Mouse (Mus musculus) heart, embryonic 14.5 days (tissue): ENCODE data around the gene Acp6. TPM values are rescaled to one million over a fixed set of nuclear protein-coding genes. Genes with fewer than 3 reads are reported as not detected.
"Not testable (repeated sequence)": the region's sequence is repeated elsewhere in the genome, so short reads cannot be mapped to it uniquely, and the experiment has no call there.

Experiments
- ATAC-seq: fragments of 200-750 bp; cut with Nextera tagmentation; 2 replicates; pipeline ENCODE4 v1.8.0; 2017; ENCODE audit warnings: low read depth, moderate TSS enrichment; ENCODE audit not compliant: insufficient number of reproducible peaks, insufficient read depth, low FRiP score
- H3K27ac ChIP-seq, 2 experiments: fragments of 200-500 bp in 1 of 2; fragments of 300-500 bp in 1 of 2; sonication (generic) in 1 of 2; replicated peaks in 1 of 2; 2 replicates each; pipeline ENCODE4 v1.5.1; 2012 to 2014; ENCODE audit warnings: low read depth in 2 of 2, low read length in 2 of 2, control low read depth in 1 of 2, mild to moderate bottlenecking in 1 of 2, mixed read lengths in 1 of 2; ENCODE audit not compliant: control insufficient read depth in 1 of 2, insufficient read depth in 1 of 2
- H3K27me3 ChIP-seq: fragments of 300-500 bp; sonication (generic); 2 replicates; pipeline ENCODE4 v1.6.1; 2014; ENCODE audit warnings: mild to moderate bottlenecking, low read length, control low read depth; ENCODE audit not compliant: control insufficient read depth, insufficient read depth
- H3K36me3 ChIP-seq: fragments of 300-500 bp; sonication (generic); 2 replicates; pipeline ENCODE4 v1.6.1; 2014; ENCODE audit warnings: mild to moderate bottlenecking, control low read depth, low read length, mixed read lengths; ENCODE audit not compliant: control insufficient read depth, insufficient read depth
- H3K4me1 ChIP-seq, 2 experiments: fragments of 200-500 bp in 1 of 2; fragments of 300-500 bp in 1 of 2; sonication (generic) in 1 of 2; 2 replicates each; pipeline ENCODE4 v1.6.1; 2012 to 2014; ENCODE audit warnings: low read length in 2 of 2, control low read depth in 1 of 2, mixed read lengths in 1 of 2; ENCODE audit not compliant: control insufficient read depth in 2 of 2, insufficient read depth in 2 of 2
- H3K4me2 ChIP-seq: fragments of 300-500 bp; sonication (generic); 2 replicates; pipeline ENCODE4 v1.6.1; 2014; ENCODE audit warnings: mild to moderate bottlenecking, low read length
- H3K4me3 ChIP-seq, 2 experiments: fragments of 200-500 bp in 1 of 2; fragments of 300-500 bp in 1 of 2; sonication (generic) in 1 of 2; 2 replicates each; pipeline ENCODE4 v1.5.1; 2012 to 2014; ENCODE audit warnings: low read length in 2 of 2, mild to moderate bottlenecking in 2 of 2, control low read depth in 1 of 2, low read depth in 1 of 2, moderate library complexity in 1 of 2; ENCODE audit not compliant: control insufficient read depth in 1 of 2, insufficient read depth in 1 of 2
- H3K9ac ChIP-seq: fragments of 300-500 bp; sonication (generic); 2 replicates; pipeline ENCODE4 v1.6.1; 2014; ENCODE audit warnings: mild to moderate bottlenecking, low read length
- H3K9me3 ChIP-seq: fragments of 300-500 bp; sonication (generic); 2 replicates; pipeline ENCODE4 v1.6.1; 2016; ENCODE audit warnings: low read length, control low read depth; ENCODE audit not compliant: control insufficient read depth
- whole genome bisulfite sequencing: fragments of 180-500 bp; shearing (Covaris S2); extraction: QIAGEN DNeasy Blood & Tissue Kit; methylation state at CpG from one replicate; pipeline ENCODE4 v1.1.7; 2014; 5-methylcytosine and 5-hydroxymethylcytosine counted together
- polyA plus RNA-seq: library from polyadenylated mRNA; unstranded; fragments of >200 nt; fragmentation: Nextera tagmentation; extraction: Ambion mirVana; gene quantifications from 2 replicates; pipeline ENCODE4 v1.2.1, GENCODE M21; 2014

Acp6 gene
- polyA plus RNA-seq, result 53.1 and 61.3 TPM in 2 replicates

DNA sequence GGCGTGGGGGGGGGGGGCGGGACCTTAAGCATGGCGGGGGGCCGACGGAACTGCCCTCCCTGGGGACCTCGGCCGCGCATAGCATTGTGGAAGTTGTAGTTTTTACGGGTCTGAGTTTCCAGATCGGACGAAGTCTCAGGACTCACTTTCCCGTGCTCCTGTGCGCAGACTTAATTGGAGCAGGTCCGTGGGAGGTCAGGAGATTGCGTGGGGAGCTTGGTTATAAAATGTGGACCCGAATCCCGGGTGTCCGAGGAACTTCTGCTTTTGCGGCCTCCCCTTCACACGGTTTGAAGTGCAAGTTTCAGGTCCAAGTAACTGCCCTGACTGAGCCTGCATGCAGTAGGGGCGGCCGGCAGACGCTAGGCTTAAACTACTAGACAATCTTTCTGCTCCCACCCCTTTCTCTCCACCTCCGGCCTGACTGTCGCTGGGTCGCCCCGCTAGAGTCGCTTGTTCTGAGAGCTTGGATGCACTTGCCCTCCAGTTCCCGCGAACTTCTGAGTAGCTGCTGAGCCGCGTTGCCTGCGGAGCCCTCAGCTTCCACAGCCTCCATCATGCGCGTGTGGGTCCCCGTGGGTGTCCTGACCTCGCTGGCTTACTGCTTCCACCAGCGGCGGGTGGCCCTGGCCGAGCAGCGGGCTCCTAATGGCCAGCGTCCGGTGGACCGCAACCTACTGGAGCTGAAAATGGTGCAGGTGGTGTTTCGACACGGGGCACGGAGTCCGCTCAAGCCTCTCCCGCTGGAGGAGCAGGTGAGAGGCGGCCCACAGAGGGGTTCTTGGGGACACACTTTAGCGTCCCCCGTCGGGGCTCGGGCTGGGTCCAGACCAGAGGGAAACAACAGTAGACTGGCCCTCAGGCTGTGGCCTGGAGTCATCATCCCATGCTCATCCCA is at the start of gene Acp6:
TSS of gene Acp6 (plus strand) at position 167 of the 898 bp plus-strand sequence.
- Histone ChIP-seq H3K4me2 (peak within 1 kb of the TSS; percentile 91), H3K9ac (peak within 1 kb of the TSS; percentile 82), H3K27me3 (no peaks in the 10 kb centered on the region), H3K4me3 (peak within 1 kb of the TSS; percentile 83 to 86), H3K27ac (peak within 1 kb of the TSS; percentile 77 to 91), H3K9me3 (no peaks in the 10 kb centered on the region), H3K4me1 (peaks cover 2 to 26% of the 10 kb centered on the region in 2 experiments), H3K36me3 (no peaks in the 10 kb centered on the region)
- WGBS, result under 1% methylated on average over 54 of the region's 54 CpGs
- peak; percentile 93 for ATAC-seq

DNA sequence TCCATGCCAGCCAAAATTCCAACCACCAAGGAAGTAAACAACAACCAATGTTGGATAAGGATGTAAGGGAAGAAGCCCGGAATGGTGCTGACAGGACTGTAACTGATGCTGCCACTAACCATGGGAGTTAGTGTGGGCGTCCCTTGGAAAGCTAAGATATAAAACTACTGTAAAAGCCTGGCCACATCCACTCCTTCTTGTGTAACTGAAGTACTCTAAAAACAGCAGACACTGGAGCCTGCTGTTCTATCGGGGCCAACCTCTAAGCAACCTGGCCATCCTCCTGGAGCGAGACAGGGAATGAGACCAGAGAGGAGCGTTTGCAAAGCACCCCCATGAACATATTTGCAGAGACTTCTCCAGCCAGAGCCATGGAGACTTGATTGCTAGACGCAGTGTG is 41.1 kb upstream of the Acp6 start:
- no peak for ATAC-seq
- Histone ChIP-seq H3K4me2 (no peak overlapping the region), H3K9ac (no peak overlapping the region), H3K4me1 (no peaks in the 10 kb centered on the region), H3K4me3 (no peak overlapping the region), H3K27ac (no peak overlapping the region), H3K9me3 (peaks cover 6% of the 10 kb centered on the region), H3K27me3 (no peaks in the 10 kb centered on the region), H3K36me3 (no peaks in the 10 kb centered on the region)
- 65% methylated on average over 6 of the region's 6 CpGs for WGBS

DNA sequence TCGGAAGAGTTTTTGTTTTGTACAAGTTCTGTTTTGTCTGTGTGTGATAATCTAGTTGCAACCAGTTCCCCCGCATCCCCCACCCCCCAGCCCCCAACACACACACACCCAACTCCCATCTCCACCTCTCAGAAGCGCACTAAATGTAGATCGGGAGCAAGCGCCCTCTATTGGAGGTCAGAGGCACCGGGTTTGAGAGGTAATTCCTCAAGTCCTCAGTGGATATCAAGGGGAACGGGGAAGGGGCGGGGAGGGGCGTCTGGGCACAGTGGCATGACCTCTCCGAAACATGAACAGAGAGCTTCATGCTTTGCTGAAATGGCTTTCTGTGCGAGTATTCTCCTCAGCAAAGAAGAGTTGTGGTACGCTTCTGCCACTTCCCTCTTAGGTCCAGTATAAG is 40.3 kb upstream of the Acp6 start:
- Histone ChIP-seq H3K9me3 (peaks cover 6% of the 10 kb centered on the region), H3K4me3 (no peak overlapping the region), H3K4me1 (peaks cover 0 to 3% of the 10 kb centered on the region in 2 experiments; a peak in 2 of 4 replicates), H3K27me3 (no peaks in the 10 kb centered on the region), H3K9ac (no peak overlapping the region), H3K27ac (no peak overlapping the region), H3K4me2 (no peak overlapping the region), H3K36me3 (no peaks in the 10 kb centered on the region)
- 57% methylated on average over 12 of the region's 12 CpGs for WGBS
- no peak for ATAC-seq

DNA sequence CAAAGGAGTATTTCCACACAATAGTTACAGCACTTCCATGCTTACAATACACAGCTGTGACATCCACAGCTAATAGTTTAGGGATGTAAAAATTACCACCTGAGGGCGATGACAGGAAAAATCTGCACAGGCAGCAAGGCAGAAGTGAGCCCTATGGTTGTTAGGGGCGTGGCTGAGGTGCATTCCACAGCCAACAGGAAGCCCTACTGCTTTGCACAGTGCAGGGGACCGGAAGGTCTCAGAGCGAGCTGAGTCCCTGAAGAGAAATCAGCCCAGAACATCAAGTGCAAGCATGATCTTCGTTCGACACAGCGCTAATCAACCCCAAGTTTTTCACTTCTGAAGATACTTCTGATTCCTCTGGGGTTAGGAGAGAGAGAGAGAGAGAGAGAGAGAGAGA is 34.4 kb upstream of the Acp6 start:
- Histone ChIP-seq H3K27me3 (no peaks in the 10 kb centered on the region), H3K36me3 (no peaks in the 10 kb centered on the region), H3K4me1 (peaks cover 6 to 7% of the 10 kb centered on the region in 2 experiments; a peak in 2 of 4 replicates), H3K4me2 (peak overlapping the region; percentile 27; the same call in 1 of the 2 replicates), H3K27ac (peak overlapping the region in 1 of 2 experiments; percentile 24; a peak in 1 of 4 replicates), H3K4me3 (no peak overlapping the region), H3K9me3 (no peaks in the 10 kb centered on the region), H3K9ac (no peak overlapping the region)
- 19% methylated on average over 7 of the region's 7 CpGs for WGBS
- ATAC-seq, result peak; percentile 81

DNA sequence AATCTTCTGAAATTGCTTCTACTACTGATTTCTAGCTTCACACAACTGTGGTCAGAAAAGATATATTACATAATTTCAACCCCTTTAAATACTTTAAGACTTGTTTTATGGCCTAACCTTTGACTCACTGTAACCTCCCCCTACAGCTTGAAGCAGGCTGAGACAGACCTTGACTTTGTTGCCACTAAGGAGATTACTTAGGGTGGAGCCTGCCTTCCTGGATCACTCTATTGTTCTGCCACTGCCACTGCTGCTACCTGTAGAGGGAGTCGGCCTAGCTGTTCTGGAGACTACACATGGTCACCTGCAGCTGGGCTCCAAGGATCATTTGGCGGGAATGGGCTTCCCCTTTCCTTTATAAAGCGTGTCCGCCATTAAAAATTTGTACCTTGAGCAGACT is 29.2 kb upstream of the Acp6 start:
- Histone ChIP-seq H3K9ac (no peak overlapping the region), H3K4me1 (peaks cover 3% of the 10 kb centered on the region in 2 experiments; a peak in 2 of 4 replicates), H3K36me3 (no peaks in the 10 kb centered on the region), H3K9me3 (0 out of 2 replicates have a peak, but pooled peaks cover 4% of the 10 kb centered on the region), H3K27ac (no peak overlapping the region), H3K27me3 (no peaks in the 10 kb centered on the region), H3K4me3 (no peak overlapping the region), H3K4me2 (no peak overlapping the region)
- ATAC-seq, result no peak
- WGBS, result 85% methylated on average over 4 of the region's 4 CpGs

DNA sequence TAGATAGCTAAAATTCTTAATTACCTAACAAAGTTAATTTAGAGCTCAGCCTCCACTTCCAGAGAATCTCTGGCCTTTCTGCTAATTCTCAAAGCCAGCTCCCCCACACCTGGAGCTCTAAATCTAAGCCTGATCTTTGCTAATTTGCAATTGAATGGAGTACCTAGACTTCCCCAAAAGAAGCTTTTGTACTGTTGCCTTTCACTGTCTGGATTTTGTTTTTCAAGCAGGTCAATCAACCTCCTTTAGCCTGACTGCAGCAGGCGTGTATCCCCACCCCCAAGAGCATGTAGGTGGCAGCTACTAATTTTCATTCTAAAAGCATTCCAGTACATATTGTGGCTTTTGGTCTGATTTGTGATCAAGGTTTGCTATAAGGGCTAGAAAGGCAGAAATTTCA is 20.9 kb upstream of the Acp6 start:
- not testable (repeated sequence) for H3K4me2 ChIP-seq, H3K4me1 ChIP-seq, H3K27me3 ChIP-seq, H3K9me3 ChIP-seq, H3K9ac ChIP-seq, H3K27ac ChIP-seq, ATAC-seq, H3K36me3 ChIP-seq, H3K4me3 ChIP-seq
- WGBS, result 78% methylated on average over 1 of the region's 1 CpGs

DNA sequence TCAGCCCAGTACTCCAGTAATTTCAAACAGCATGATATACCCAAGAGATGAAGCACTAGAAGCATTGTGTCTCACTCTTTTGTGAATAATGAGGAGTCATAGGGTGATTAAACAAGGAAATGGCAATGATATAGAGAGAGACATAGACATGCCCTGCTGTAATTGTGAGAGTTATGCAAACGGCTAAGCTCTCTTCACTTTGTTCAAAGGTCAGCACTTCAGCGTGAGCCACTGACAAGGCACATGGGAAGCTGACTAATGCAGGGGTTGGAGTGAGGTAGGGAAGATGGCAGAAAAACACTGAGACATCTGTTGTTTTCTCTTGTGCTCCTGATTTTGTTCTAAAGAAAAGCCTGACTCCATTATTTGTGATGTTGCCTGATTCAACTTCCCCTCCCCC is 7.5 kb upstream of the Acp6 start:
- Histone ChIP-seq H3K36me3 (no peaks in the 10 kb centered on the region), H3K27ac (no peak overlapping the region), H3K9ac (no peak overlapping the region), H3K4me1 (no peaks in the 10 kb centered on the region), H3K27me3 (no peaks in the 10 kb centered on the region), H3K9me3 (no peaks in the 10 kb centered on the region), H3K4me2 (no peak overlapping the region), H3K4me3 (no peak overlapping the region)
- 50% methylated on average over 2 of the region's 2 CpGs for WGBS
- ATAC-seq, result no peak
